Mouse (Mus musculus): ENCODE results near the gene Calm3. TPM values are rescaled to one million over a fixed set of nuclear protein-coding genes. Genes with fewer than 3 reads are reported as not detected.
"Not testable (repeated sequence)": the region's sequence is repeated elsewhere in the genome, so short reads cannot be mapped to it uniquely, and the experiment has no call there.

Calm3 gene
- 100 to 1,000 TPM; 166 to 200 TPM for total RNA-seq (2021)
- long read RNA-seq, experiment 1, transcript Calm3-201 (6 exons, 2,290 nt) = major isoform, 194 of 223 reads
- long read RNA-seq, experiment 1, partial matches to known transcripts = 8 of 223 reads
- long read RNA-seq, experiment 1, other reads (novel, unspliced or antisense) = 21 of 223 reads
- long read RNA-seq, experiment 2, transcript Calm3-201 (6 exons, 2,290 nt) = major isoform, 92 of 108 reads
- long read RNA-seq, experiment 2, partial matches to known transcripts = 9 of 108 reads
- long read RNA-seq, experiment 2, other reads (novel, unspliced or antisense) = 7 of 108 reads

DNA sequence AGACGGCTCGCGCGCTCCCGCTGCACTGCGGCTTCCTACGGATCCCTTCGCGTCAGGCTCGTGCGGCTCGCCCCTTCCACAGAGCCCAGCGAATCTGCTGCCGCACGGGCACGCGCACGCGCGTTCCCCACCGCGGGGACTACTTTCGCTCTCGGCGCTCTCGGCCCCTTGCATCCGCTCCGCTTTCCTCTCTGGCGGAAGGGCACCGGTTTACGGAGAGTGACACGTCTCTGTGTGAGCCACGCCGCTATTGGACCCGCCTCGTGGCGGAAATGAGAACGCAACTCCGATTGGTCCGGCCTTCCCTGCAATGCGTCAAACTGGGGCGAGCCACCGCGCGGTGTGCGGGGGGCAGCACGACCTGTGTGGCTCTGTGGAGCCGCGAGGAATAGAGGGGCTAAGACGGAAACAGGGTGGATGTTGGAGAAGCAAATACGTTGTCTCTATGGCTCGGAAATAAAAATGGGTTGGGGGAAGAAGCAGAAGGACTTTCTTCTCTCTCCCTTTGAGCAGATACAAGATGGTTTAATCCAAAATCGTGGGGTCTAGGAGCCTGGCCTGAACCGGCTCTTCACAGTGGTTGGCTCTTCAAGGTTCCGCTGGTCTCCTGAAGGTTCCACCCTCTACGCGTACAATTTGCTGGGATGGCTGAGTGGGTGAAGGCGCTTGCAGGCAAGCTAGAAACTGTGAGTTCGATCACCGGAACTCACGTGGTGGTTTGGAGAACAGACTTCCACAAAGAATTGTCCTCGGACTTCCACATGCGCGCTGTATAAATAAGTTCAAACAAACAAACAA is at the start of gene Calm3:
Gene Calm3 (minus strand): TSS at position 78 of the 798 bp plus-strand sequence.
- peak; percentile 100 for DNase-seq

DNA sequence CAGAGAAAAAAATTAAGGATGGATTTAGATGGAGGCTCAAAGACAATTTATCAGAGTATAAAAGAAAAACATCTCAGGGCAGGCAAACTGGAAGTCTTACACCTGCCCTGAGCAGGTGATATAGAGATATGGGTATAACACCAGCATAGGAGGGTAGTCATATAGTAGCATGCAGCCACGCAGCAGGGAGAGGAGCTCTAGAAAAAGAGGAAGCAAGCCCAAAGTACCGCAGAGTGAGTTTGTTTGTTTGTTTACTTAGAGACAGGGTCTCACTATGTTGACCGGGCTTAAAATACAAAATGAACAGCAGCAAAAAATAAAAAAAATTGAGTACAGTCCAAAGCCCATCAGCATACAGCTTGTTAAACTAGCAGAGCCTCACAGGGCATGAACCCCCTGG is 47.2 kb upstream of the Calm3 start:
- no peak for DNase-seq

DNA sequence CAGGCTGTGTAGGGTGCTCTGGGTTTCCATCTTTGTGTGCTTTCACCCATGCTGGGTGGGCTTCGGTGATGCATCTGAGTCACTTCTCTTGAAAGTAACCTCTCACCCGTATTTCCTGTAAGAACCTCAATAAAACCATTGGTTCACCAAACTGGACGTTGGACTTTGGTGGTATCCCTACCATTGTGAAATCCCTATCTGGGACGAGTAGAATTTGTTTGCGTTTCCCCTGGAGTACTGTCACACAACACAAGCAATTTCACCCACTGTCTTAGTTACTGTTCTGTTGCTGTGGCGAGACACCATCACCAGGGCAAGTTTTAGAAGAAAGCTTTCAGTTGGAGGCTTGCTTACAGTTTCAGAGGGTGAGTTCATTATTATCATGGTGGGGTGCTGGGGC is 44.5 kb upstream of the Calm3 start:
- no peak for DNase-seq

GRCm38 (mm10) chr7:16961678-16962077 is 37.8 kb upstream of the Calm3 start:
- no peak for DNase-seq

- DNase-seq = no peak
Measured at GRCm38 (mm10) chr7:16959539-16960187, 35.7 kb upstream of the Calm3 start, which contains the start of gene Pnmal1. Pnmal1 (plus strand) TSS chr7:16959679.

GRCm38 (mm10) chr7:16956410-16957265 is 32.7 kb upstream of the Calm3 start:
- no peak for DNase-seq

- no peak for DNase-seq
Measured at GRCm38 (mm10) chr7:16955712-16956111, 31.8 kb upstream of the Calm3 start.

- DNase-seq = not testable (repeated sequence)
Measured at GRCm38 (mm10) chr7:16953776-16954175, 29.9 kb upstream of the Calm3 start.

GRCm38 (mm10) chr7:16950861-16951635 is 27.1 kb upstream of the Calm3 start:
- peak; percentile 82 to 89 for DNase-seq

GRCm38 (mm10) chr7:16949908-16950841 is 26.3 kb upstream of the Calm3 start:
- peak; percentile 59 to 84 for DNase-seq

DNA sequence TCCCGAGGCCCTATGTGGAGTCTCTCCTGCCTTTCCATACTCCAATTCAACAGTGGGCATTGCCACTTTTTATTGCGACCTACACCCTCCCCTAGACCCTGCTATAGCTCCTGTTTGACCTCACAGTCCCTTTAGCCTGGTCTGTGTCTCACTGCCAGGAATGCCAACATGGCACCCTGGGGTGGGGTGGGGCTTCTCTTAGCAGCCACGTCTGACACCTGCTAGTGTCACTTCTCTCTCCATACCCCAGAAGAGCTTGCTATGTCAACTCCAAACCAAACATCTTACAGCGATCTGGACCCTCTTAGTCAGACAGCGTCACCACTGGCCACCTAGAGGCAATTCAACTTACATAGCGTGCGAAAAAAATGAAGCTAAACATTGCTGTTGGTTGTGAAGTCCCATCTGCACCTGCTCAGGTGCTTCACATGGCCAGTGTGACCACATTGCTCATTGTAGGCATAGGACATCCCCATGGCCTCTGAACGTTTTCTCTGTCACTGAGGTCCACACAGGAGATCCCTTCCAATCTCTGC is 25.1 kb upstream of the Calm3 start:
- no peak for DNase-seq

DNA sequence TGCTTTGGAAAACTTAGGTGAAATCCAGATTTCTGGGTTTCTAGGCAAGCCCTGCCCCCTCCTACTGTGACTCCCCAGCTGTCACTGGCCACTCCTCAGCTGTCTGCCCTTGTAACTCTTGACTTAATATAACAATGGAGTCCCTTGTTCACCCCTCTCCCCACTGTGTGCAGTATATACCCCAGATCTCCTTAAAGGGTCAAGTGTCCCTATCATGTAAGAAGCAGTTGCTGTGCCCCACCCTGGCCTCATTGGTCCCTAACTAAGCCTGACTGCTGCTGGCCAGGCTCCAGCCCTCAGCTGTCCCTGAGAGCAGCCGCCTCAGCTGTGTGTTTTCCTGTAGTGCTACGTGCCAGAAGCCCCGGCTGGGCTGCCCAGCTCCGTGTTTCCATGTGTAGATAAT is 24.0 kb upstream of the Calm3 start:
- peak; percentile 60 to 67 for DNase-seq

DNA sequence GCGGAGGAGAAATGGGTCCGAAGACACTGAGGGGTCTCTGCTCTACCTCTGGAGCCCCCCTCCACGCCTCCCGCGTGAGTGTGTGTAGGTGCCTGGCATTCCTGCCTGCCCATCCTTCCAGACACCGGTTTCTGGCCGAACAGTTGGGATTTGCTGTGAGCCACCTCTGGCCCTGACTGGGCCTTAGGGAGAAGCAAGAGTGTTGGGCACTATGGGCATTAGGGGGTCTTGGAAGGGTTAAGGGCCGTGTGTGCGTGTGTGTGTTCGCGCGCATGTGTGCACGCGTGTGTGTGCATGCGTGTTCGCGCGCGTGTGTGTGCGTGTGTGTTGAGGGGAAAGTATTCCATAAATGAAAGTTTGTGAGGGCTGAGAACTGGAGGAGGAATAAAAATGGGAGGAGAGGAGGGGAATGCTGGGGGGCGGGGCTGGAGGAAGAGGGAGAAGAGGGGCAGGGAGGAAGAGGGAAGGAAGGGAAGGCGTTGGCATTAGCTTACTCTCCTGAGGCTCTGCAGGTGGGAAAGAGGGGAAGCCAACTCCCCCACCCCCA is 23.5 kb upstream of the Calm3 start:
- peak; percentile 37 to 50 for DNase-seq

DNA sequence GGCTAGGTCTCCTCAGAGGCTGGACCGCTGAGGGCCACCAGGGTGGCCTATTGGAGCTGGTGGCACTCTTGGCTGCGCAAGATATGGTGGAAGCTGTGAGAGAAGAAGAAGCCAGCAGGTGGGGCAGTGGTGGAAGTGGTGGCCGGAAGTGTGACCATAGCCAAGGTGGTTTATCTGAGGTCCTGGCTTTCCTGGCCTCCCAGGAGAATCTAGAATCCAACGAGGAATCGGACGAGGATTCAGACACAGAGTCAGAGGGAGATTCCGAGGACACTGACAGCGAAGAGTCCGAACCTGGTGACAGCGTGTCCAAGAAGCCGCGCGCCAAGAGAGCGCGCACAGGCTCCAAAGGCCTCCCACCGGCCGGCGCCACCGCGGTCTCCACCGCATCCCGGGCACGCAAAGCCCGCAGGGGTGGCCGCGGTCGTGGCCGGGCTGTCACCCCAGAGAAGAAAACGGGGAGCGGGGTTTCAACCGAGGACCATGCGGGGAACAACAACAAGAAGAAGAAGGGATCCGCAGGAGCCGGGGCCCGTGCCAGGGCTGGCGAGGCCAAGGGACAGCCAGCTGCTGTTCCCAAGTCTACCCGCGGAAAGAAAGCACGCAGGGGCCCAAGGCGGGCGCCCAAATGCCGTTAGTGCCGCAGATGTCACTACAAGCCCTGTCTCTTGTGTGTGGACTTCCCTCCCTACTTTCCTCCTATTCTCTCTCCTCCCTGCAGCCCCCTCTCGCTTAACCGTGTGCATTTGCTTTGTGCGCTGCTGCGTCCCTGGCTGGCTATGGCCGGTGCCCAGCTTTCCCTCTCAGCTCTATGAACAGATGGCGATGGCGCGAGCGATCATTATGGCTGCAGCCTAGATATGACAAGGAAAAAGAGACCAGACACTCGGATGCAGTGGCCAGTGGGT is 22.8 kb upstream of the Calm3 start:
- DNase-seq = peak; percentile 22 to 51

GRCm38 (mm10) chr7:16945419-16945818 is 21.5 kb upstream of the Calm3 start:
- DNase-seq = peak in 1 of 2 experiments; percentile 20

GRCm38 (mm10) chr7:16944808-16945315 is 20.9 kb upstream of the Calm3 start:
- DNase-seq = no peak

- DNase-seq = peak; percentile 79 to 83
Measured at GRCm38 (mm10) chr7:16944061-16944807, 20.3 kb upstream of the Calm3 start, which contains the start of gene Pnmal2. Pnmal2 (plus strand) TSS chr7:16944682.
